Mouse (Mus musculus) cerebellum, postnatal 10 days (tissue): Measurements from ENCODE around the gene Ldlrad3.

ENCODE experiments used
- DNase-seq, 2 experiments: peaks; one replicate each; pipeline ENCODE4 v3.0.0; 2021; ENCODE audit warnings: mixed read lengths in 2 of 2

Gene Ldlrad3

DNA sequence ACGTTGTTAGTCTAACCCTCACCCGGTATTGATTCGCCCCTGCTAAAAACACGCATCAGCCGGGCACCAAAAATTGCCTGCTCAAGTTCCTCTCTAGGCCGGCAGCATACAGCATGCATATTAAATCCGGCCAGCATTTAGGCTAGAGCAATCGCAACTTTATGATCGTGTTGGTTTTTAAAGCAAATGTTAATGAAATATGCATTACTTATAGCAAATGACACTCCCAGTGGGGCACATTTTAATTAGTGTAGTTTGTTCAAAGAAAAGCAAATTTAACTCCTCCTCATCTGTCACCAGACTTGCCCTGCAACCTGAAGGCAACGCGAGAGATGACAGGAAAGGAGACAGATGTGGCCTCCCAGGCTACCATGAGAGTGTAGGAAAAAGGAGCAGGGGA is 189.2 kb downstream of the Ldlrad3 start:
- no peak for DNase-seq

- no peak for DNase-seq
Measured at GRCm38 (mm10) chr2:101992574-101993310, 193.4 kb downstream of the Ldlrad3 start.

DNA sequence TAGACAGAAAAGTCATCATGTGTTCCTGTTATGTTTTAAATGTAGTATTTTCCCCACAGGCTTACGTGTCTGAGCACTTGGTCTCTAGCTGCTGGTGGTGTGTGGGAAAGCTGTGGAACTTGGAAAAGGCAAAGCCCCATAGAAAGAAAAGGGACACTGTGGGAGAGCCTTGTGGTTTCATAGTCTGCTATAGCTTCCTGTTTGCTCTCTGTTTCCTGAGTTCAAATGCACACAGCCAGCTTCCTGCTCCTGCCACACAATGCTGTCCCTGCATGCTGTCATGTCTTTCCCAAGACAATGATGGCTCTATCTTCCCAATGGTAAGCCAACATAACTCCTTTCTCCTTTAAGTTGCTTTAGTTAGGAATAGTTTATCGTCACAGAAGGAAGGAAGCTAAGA is 194.5 kb downstream of the Ldlrad3 start:
- no peak for DNase-seq

DNA sequence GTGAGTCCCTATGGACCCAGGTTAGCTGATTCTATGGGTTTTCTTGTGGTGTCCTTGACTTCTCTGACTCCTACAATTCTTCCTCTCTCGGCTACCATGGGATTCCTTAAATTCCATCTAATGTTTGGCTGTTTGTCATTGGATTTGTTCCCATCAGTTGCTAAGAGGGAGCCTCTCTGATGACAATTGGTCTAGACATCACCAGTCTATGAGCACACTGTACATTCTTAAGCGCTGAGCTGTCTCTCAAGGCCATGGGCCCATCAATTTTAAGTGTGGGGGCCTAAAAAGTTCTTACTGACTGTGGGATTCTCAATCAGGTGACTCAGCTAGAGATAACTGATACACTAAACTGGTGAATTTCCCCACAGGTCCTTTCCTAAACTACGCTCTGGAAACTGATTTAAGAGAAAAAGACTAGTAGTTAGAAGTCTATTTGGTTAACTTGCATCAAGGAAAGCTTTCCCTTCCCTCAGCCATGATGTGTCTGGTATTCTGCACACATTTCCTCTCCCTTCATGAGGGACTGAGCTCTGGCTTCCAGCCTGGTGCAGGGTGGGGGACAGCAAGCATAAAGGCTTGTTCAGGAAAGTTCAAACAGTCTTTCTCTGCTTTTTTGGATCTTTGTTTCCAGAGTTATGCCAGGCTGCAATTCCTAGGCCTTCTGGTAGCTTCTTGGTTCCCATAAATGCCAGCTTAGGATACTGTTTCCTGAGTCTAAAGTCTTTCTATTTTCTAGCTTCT is 199.7 kb downstream of the Ldlrad3 start:
- no peak for DNase-seq

- DNase-seq: no peak
Measured at GRCm38 (mm10) chr2:101983853-101984543, 202.2 kb downstream of the Ldlrad3 start.

DNA sequence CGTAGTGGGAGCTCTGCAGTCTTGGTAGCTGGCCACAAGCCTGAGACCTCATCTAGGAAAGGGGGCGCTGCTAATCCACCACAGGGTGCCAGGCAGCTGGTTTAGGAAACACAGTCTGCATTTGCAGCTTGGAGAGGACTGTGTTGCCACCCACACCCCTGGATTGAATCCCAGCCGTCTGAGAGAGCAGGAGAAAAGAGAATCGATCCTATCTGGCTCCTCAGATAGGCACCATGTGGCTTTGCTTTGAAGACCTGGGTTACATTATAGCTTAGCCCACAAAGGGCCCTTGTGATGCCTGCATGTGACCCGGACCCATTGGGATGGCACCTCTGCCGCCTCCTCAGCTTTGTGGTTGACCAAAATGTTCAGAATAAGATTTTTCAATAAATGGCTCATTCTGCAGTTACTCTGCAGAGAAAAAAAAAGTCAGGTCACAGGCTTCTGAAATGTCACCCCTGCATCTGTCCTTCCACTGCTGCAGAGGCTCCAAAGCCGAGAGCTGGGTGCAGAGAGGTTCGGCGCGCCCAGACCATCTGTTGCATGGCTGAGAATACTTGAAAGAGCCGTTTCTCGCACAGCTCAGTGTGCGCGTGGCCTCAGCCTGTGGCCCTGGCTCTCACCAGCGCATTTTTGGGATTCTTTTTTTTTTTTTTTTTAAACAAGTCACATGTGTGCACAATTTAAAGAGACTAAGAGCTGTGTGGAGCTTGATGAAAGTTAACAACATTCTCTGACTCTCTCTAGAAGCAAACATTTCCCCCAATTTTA is 202.9 kb downstream of the Ldlrad3 start:
- DNase-seq: peak; percentile 37 to 60

GRCm38 (mm10) chr2:101981964-101982498 is 204.2 kb downstream of the Ldlrad3 start:
- no peak for DNase-seq

DNA sequence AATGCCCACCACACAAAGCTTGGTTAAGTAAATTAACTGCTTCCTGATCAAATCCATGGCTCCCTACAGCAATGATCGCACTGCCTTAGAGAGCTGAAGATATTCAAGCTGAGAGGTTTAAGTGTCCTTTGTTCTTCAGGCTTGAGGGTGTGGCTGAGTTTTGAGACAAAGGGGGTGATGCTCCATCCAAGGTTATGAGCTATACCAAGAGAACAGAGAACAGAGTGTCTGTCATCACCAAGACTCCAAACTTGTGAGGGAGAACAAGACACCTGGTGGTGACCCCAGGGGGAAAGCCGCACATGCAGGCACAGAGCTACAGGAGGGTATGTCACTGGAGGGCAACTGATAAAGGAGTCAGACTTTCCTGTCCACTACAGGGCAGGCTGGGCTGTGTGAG is 205.0 kb downstream of the Ldlrad3 start:
- DNase-seq: no peak

GRCm38 (mm10) chr2:101980456-101980947 is 205.7 kb downstream of the Ldlrad3 start:
- no peak for DNase-seq

DNA sequence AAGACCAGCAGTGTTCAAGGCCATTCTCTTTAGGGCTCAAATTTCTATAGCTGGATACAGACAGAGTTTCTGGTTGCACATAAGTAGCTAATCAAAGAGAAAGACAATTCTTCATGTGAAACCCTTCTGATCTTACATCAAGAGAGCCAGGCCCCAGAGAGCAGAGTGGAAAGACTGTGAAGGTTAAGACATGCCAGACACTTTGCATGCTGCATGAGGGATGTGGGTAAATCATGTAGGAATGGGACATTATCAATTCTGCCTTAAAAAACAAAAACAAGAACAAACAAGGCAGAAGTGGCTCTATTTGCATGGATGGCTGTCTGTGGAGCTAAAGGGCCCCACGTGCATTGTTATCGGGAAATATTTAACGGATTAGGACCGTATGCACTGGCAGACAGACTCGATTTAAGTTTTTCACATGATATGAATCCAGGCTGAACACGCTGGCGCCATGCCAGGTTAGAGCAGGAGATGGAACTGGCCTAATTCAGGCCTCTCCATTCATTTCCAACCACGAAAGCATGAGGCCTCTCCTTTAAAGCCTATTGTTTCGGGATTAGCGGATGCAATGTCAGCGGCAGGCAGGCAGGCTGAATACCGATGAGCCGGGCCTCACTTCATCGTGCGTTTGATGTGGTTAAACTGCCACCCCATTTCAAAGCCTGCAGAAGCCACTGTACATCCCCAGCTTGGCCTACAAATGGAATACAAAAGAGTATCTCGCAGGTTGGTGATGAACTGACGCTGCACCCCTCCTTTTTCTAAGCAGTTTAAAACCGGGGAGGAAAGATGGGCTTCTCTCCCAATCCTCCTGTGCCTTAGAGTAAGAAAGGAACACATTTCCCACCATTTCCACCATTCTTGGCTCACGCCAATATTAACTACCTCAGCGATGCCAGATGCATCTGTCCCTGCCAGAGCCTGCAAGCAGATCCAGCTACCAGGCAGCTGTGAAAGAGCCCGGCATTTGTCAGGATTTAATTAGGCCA is 207.4 kb downstream of the Ldlrad3 start:
- peak; percentile 82 to 84 for DNase-seq

- DNase-seq: no peak
Measured at GRCm38 (mm10) chr2:101976399-101977064, 209.7 kb downstream of the Ldlrad3 start.

GRCm38 (mm10) chr2:101973810-101974209 is 212.4 kb downstream of the Ldlrad3 start:
- no peak for DNase-seq

DNA sequence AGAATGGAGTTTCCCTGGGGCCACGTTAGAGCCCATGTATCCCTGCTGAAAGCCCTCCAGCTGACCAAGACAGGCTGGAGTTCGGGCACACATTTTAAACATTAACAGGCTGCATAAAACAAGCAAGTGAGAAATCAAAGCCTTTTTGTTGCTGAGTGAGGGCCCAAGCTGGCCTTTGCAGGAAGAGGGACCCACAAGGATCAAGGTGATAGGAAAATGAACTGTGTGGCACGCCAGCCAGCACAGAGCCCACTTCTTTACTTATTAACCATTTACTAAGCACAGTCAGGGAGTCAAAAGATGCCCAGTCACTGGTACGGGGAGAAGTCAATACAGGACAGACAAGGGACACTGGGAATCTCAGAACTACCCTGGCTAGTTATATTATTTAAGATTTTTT is 218.6 kb downstream of the Ldlrad3 start:
- no peak for DNase-seq

GRCm38 (mm10) chr2:101967152-101967551 is 219.0 kb downstream of the Ldlrad3 start:
- DNase-seq: no peak

DNA sequence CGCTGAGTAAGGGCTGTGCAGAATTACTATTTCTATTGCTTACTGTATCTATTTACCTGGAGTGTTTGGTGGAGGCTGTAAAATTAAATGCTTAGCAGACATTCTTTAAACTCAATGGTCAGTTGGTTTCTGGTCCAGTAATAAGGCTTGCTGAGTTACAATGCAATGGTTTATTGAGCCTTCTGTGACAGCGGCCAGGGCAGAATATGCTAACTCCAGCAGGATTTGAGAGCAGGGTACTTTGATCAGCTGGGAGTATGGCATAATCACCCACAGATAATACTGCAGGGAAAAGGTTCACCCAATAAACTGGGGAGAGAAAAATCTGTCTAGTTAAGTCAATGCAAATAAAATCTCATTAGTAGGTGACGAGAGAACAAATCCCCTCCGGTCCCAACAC is 220.2 kb downstream of the Ldlrad3 start:
- no peak for DNase-seq

GRCm38 (mm10) chr2:101965515-101965914 is 220.7 kb downstream of the Ldlrad3 start:
- no peak for DNase-seq

DNA sequence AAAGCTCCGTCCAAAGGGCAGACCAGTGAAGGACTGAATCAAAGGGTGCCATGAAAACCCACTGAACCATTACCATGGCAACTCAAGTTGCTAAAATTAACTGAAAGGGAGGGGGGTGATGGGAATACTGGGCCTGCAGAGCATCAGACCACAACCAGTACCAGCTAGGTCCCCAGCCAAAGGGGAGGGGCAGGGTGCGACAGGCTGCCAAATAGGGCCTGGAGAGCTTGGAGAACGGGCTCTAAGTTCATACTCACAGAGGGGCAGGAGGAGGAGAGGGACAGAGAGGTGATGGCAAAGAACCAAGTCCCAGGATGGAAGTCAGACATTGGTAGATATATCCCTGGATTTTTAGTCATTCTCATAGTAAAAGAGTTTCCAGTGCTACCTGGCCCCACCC is 222.8 kb downstream of the Ldlrad3 start:
- DNase-seq: peak; percentile 30 to 55

DNA sequence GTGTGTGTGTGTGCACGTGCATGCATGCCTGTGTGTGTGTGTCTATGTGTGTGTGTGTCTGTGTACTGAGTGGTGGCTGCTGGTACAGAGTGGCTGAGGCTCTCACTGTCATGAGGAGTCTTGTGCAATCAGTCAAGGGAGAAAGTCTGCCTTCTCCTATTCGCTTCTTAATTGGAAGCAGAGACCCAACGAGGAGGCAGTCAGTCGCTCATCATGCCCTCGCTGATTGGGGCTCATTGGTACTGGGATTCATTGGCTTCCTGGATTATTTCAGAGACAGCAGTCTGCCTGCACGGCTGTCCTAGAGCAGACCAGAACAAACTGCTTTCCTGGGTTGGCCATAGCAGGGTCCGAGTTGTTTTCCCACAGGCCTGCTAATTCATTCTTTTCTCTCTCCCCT is 223.8 kb downstream of the Ldlrad3 start:
- no peak for DNase-seq

GRCm38 (mm10) chr2:101961391-101961790 is 224.8 kb downstream of the Ldlrad3 start:
- no peak for DNase-seq

DNA sequence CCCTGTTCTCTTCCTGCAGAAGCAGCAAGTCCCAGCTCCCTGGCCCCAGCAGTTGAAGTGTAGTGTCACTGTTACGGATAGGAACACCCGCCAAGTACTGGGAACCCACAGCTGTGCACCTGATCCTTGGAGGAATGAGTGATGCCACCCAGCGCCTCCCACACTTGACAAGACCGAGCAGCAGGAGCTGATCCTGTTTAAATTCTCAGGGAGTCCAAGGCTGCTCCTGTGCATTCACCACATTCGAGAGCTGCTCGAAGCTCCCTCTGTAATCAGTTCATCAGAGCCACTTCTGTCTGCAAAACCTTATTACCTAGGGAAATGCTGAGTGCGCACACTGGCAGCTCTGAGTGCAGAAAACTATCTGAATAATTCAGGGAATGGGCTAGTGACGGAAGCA is 225.5 kb downstream of the Ldlrad3 start:
- DNase-seq: no peak

- DNase-seq: no peak
Measured at GRCm38 (mm10) chr2:101956125-101956524, 230.1 kb downstream of the Ldlrad3 start.
